Mouse (Mus musculus): ENCODE measurements around the gene Zfp850.

DNA sequence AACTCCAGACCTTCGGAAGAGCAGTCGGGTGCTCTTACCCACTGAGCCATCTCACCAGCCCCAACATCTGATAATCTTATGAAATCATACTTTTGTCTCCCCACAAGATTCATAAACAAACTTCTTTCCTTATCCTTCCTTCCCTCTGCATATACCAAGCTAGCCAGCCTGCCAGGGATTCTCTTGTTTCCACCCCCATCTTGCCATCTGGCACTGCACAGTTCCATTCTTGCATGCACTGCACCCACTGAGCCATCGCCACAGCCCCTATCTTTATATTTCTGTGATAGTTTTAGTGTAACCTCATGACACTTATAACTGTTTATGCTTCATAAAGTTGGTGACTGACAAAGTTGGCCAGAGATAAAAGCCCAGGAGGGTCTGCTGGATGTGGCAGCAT lies 3.6 kb downstream of the Zfp850 start:
- TF ChIP-seq TAL1 (IDR thresholded peaks at IDR 0.05; ENCODE audit: low read length) (no peak), GATA1 (IDR thresholded peaks at IDR 0.05; ENCODE audit: low read length) (no peak)
